Mouse (Mus musculus) spleen, adult 2 months (tissue): ENCODE measurements around the gene Prpf40b.

Experiments used
- CTCF ChIP-seq: fragments of 200-500 bp; IDR thresholded peaks from 2 replicates; pipeline ENCODE4 v1.5.1; 2011; ENCODE audit warnings: mild to moderate bottlenecking, inconsistent platforms; ENCODE audit not compliant: insufficient read depth, insufficient read length, insufficient replicate concordance; ENCODE audit errors: extremely low read depth
- POLR2A ChIP-seq: fragments of 200-500 bp; IDR thresholded peaks from 2 replicates; pipeline ENCODE4 v1.6.1; 2011; ENCODE audit warnings: low read depth, low read length, inconsistent platforms

- no peak for TF ChIP-seq CTCF
- TF ChIP-seq POLR2A = no peak
Measured at GRCm38 (mm10) chr15:99326407-99326806, 31.5 kb downstream of the Prpf40b start.
